Mouse (Mus musculus) MEL (cell line): ENCODE data around the gene Lhfpl2. TPM values are rescaled to one million over a fixed set of nuclear protein-coding genes. Genes with fewer than 3 reads are reported as not detected.
"Not testable (repeated sequence)": the region's sequence is repeated elsewhere in the genome, so short reads cannot be mapped to it uniquely, and the experiment has no call there.

Experiments
- DNase-seq: peaks from one replicate; pipeline ENCODE4 v3.0.0; 2011; ENCODE audit warnings: low read depth, low spot score
- H3K27ac ChIP-seq: 2 replicates; pipeline ENCODE4 v1.5.1; 2012; ENCODE audit warnings: low read depth, mild to moderate bottlenecking, control low read depth, low read length, moderate library complexity; ENCODE audit not compliant: control insufficient read depth
- H3K27me3 ChIP-seq, 2 experiments: fragments of 150-350 bp in 1 of 2; sonication (generic) in 1 of 2; 2 replicates each; pipeline ENCODE4 v1.6.1; 2012; ENCODE audit warnings: low read length in 2 of 2, mild to moderate bottlenecking in 2 of 2, improper control_type of control experiment in 1 of 2, moderate library complexity in 1 of 2; ENCODE audit not compliant: insufficient read depth in 2 of 2, control insufficient read depth in 1 of 2
- H3K36me3 ChIP-seq, 2 experiments: 2 replicates each; pipeline ENCODE4 v1.6.1; 2012 to 2014; ENCODE audit warnings: low read length in 2 of 2, improper control_type of control experiment in 1 of 2, inconsistent platforms in 1 of 2, mild to moderate bottlenecking in 1 of 2; ENCODE audit not compliant: insufficient read depth in 2 of 2, control insufficient read depth in 1 of 2
- H3K4me1 ChIP-seq, 2 experiments: fragments of 150-350 bp in 1 of 2; sonication (generic) in 1 of 2; 2 replicates each; pipeline ENCODE4 v1.6.1; 2012; ENCODE audit warnings: low read length in 2 of 2, improper control_type of control experiment in 1 of 2, mild to moderate bottlenecking in 1 of 2; ENCODE audit not compliant: insufficient read depth in 2 of 2, control insufficient read depth in 1 of 2
- H3K4me3 ChIP-seq, 2 experiments: fragments of 150-350 bp in 1 of 2; sonication (generic) in 1 of 2; 2 replicates each; pipeline ENCODE4 v1.5.1; 2012; ENCODE audit warnings: low read depth in 2 of 2, low read length in 2 of 2, mild to moderate bottlenecking in 2 of 2, moderate library complexity in 2 of 2, control low read depth in 1 of 2, improper control_type of control experiment in 1 of 2; ENCODE audit not compliant: control insufficient read depth in 1 of 2, insufficient read depth in 1 of 2
- H3K79me2 ChIP-seq: 2 replicates; pipeline ENCODE4 v1.6.1; 2012; ENCODE audit warnings: mild to moderate bottlenecking, low read length, moderate library complexity; ENCODE audit not compliant: control insufficient read depth, poor library complexity, insufficient read depth
- H3K9ac ChIP-seq: 2 replicates; pipeline ENCODE4 v1.6.1; 2012; ENCODE audit warnings: low read depth, mild to moderate bottlenecking, control low read depth, low read length, moderate library complexity; ENCODE audit not compliant: control insufficient read depth, poor library complexity, severe bottlenecking
- H3K9me3 ChIP-seq: fragments of 150-350 bp; sonication (generic); replicated peaks from 2 replicates; pipeline ENCODE4 v1.6.1; 2012; ENCODE audit warnings: mild to moderate bottlenecking, low read length, improper control_type of control experiment, moderate library complexity; ENCODE audit not compliant: insufficient read depth
- CHD1 ChIP-seq: IDR thresholded peaks from 2 replicates; pipeline ENCODE4 v1.6.1; 2012; ENCODE audit warnings: low read depth, mild to moderate bottlenecking, inconsistent platforms, low read length, improper control_type of control experiment
- CHD2 ChIP-seq: IDR thresholded peaks from 2 replicates; pipeline ENCODE4 v1.6.1; 2011; ENCODE audit warnings: low read length, improper control_type of control experiment
- EP300 ChIP-seq, 2 experiments: IDR thresholded peaks; 2 replicates each; pipeline ENCODE4 v1.6.1; 2011; ENCODE audit warnings: improper control_type of control experiment in 2 of 2, low read length in 2 of 2, low read depth in 1 of 2, mild to moderate bottlenecking in 1 of 2
- GABPA ChIP-seq: IDR thresholded peaks from 2 replicates; pipeline ENCODE4 v1.6.1; 2012; ENCODE audit warnings: low read depth, mild to moderate bottlenecking, inconsistent platforms, low read length, improper control_type of control experiment, moderate library complexity
- GATA1 ChIP-seq: IDR thresholded peaks from 2 replicates; pipeline ENCODE4 v1.6.1; 2011; ENCODE audit warnings: low read depth, low read length, improper control_type of control experiment
- KAT2A ChIP-seq: conservative IDR thresholded peaks from 2 replicates; pipeline ENCODE4 v1.6.1; 2012; ENCODE audit warnings: low read depth, low read length, improper control_type of control experiment, inconsistent platforms
- MAFK ChIP-seq: IDR thresholded peaks from 2 replicates; pipeline ENCODE4 v1.6.1; 2011; ENCODE audit warnings: low read depth, mild to moderate bottlenecking, low read length, improper control_type of control experiment, borderline replicate concordance
- MAX ChIP-seq: IDR thresholded peaks from 2 replicates; pipeline ENCODE4 v1.6.1; 2011; ENCODE audit warnings: low read length, improper control_type of control experiment
- MAZ ChIP-seq: IDR thresholded peaks from 2 replicates; pipeline ENCODE4 v1.6.1; 2012; ENCODE audit warnings: low read depth, mild to moderate bottlenecking, inconsistent platforms, low read length, improper control_type of control experiment
- MEF2A ChIP-seq: IDR thresholded peaks from 2 replicates; pipeline ENCODE4 v1.6.1; 2014; ENCODE audit warnings: low read depth, mild to moderate bottlenecking, inconsistent platforms, low read length, improper control_type of control experiment; ENCODE audit not compliant: poor library complexity, insufficient replicate concordance, severe bottlenecking; ENCODE audit errors: extremely low read depth
- MYB ChIP-seq: IDR thresholded peaks from 2 replicates; pipeline ENCODE4 v1.6.1; 2011; ENCODE audit warnings: mild to moderate bottlenecking, low read depth, low read length, improper control_type of control experiment
- NRF1 ChIP-seq: IDR thresholded peaks from 2 replicates; pipeline ENCODE4 v1.6.1; 2014; ENCODE audit warnings: low read depth, mild to moderate bottlenecking, inconsistent platforms, low read length, improper control_type of control experiment, moderate library complexity; ENCODE audit not compliant: poor library complexity, insufficient read depth, severe bottlenecking
- POLR2A ChIP-seq, 2 experiments: IDR thresholded peaks; 2 replicates each; pipeline ENCODE4 v1.6.1; 2011 to 2012; ENCODE audit warnings: low read length in 2 of 2, mild to moderate bottlenecking in 2 of 2, control low read depth in 1 of 2, improper control_type of control experiment in 1 of 2, low read depth in 1 of 2, moderate library complexity in 1 of 2; ENCODE audit not compliant: control insufficient read depth in 1 of 2, insufficient read depth in 1 of 2, poor library complexity in 1 of 2
- RCOR1 ChIP-seq: IDR thresholded peaks from 2 replicates; pipeline ENCODE4 v1.6.1; 2012; ENCODE audit warnings: low read depth, mild to moderate bottlenecking, inconsistent platforms, low read length, improper control_type of control experiment
- SMC3 ChIP-seq: IDR thresholded peaks from 2 replicates; pipeline ENCODE4 v1.6.1; 2011; ENCODE audit warnings: low read depth, low read length, improper control_type of control experiment
- TBP ChIP-seq: IDR thresholded peaks from 2 replicates; pipeline ENCODE4 v1.8.0; 2011; ENCODE audit warnings: low read depth, low read length, improper control_type of control experiment
- USF1 ChIP-seq: IDR thresholded peaks from 2 replicates; pipeline ENCODE4 v1.6.1; 2014; ENCODE audit warnings: low read depth, mild to moderate bottlenecking, inconsistent platforms, low read length, improper control_type of control experiment, moderate library complexity
- ZKSCAN1 ChIP-seq: IDR thresholded peaks from 2 replicates; pipeline ENCODE4 v1.6.1; 2012; ENCODE audit warnings: low read depth, mild to moderate bottlenecking, inconsistent platforms, low read length, improper control_type of control experiment, moderate library complexity
- ZMIZ1 ChIP-seq: IDR thresholded peaks from 2 replicates; pipeline ENCODE4 v1.6.1; 2012; ENCODE audit warnings: low read depth, mild to moderate bottlenecking, inconsistent platforms, low read length, improper control_type of control experiment, moderate library complexity
- polyA plus RNA-seq, 2 experiments: library from polyadenylated mRNA; stranded (reverse) in 1 of 2; unstranded in 1 of 2; fragments of >175 nt in 1 of 2; fragments of >200 nt in 1 of 2; gene quantifications; 2 replicates each; pipeline versions ENCODE4 v1.2.1 to v1.2.4; 2012; ENCODE audit warnings: low replicate concordance in 2 of 2, low read depth in 1 of 2; ENCODE audit not compliant: insufficient read length in 2 of 2, insufficient read depth in 1 of 2, missing spikeins in 1 of 2
- total RNA-seq: library from RNA; depleted of rRNA; stranded (reverse); fragments of 300-350 nt; gene quantifications from 2 replicates; pipeline ENCODE4 v1.2.3, GENCODE M21; 2012

The Lhfpl2 gene
- total and polyA plus RNA-seq, 3 experiments = 24.5 to 30.2 TPM; not detected in 1

DNA sequence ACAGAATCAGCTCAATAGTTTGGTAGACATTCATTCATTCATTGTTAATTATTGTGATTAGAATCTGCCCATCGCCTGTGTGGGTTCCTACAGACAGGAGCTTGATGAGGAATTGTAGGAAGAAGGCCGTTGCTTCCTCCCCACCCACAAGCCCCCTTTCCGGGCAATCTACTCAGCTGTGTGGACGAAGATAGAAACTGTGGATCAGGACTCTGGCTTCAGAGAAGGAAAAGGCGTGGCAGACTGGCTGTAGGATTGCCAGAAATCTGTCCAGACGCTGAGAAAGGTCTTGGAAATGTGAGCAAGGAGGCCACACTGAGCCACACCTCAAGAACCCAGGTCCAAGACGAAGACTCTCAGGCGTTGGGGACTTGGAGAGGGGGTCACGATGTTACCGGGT lies 43.6 kb upstream of the Lhfpl2 start:
- H3K27ac ChIP-seq = no peak overlapping the region
- no peaks in the 10 kb centered on the region for H3K9me3 ChIP-seq
- DNase-seq = no peak
- H3K9ac ChIP-seq = no peak overlapping the region
- H3K4me3 ChIP-seq = no peak overlapping the region
- H3K4me1 ChIP-seq = no peaks in the 10 kb centered on the region
- no peak for TF ChIP-seq MEF2A
- no peak for TF ChIP-seq EP300 (IDR thresholded peaks at IDR 0.05; ENCODE audit: low read depth in 1 of 2, low read length in 2 of 2)
- TF ChIP-seq CHD2 = no peak
- TF ChIP-seq MYB = no peak
- no peak for TF ChIP-seq USF1
- no peak for TF ChIP-seq RCOR1
- no peak for TF ChIP-seq ZMIZ1
- no peak for TF ChIP-seq NRF1
- TF ChIP-seq SMC3 = no peak
- TF ChIP-seq POLR2A (IDR thresholded peaks at IDR 0.05; ENCODE audit: control insufficient read depth in 1 of 2, insufficient read depth in 1 of 2, low read depth in 1 of 2, low read length in 2 of 2, poor library complexity in 1 of 2) = no peak
- TF ChIP-seq MAX = no peak
- no peak for TF ChIP-seq GATA1
- TF ChIP-seq CHD1 = no peak
- no peak for TF ChIP-seq GABPA
- no peak for TF ChIP-seq MAFK
- no peak for TF ChIP-seq MAZ
- TF ChIP-seq, all 39 proteins: peak for 0
- Histone ChIP-seq H3K79me2 (no peaks in the 10 kb centered on the region), H3K36me3 (no peaks in the 10 kb centered on the region), H3K27me3 (no peaks in the 10 kb centered on the region)

DNA sequence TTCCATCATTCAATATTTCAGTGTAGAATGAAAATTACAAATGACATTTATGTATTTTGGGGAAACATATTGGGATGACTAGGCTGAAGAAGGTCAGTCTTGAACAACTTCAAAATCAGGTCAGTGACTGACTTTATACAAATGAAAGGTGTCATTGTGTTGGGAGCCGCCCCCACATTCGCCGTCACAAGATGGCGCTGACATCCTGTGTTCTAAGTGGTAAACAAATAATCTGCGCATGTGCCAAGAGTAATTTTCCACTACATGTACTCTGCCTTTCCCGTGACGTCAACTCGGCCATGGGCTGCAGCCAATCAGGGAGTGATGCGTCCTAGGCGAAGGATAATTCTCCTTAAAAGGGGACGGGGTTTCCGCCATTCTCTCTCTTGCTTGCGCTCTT lies 33.0 kb upstream of the Lhfpl2 start:
- H3K9me3 ChIP-seq, H3K4me3 ChIP-seq, DNase-seq, H3K27ac ChIP-seq, H3K79me2 ChIP-seq, H3K4me1 ChIP-seq, H3K27me3 ChIP-seq, H3K36me3 ChIP-seq, H3K9ac ChIP-seq: not testable (repeated sequence)

DNA sequence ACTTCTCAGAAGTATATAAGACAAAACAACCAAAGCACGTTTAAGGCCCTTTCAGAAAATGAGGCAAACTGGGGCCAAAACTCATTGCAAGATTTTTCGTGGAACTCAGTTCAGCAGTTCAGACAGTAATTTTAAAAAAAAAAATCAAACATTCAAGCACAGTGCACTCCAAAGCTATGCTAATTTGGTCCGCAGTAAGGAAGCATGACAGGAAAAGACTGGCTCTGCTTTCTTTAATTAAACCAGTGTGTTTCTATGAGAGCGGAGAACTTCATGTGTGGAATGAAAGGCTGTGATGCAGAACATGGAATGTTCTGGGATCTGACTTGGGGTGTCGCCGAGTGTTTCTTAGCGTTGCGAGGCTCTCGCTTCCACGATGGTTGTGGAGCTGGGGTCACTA lies 28.4 kb upstream of the Lhfpl2 start:
- no peak for DNase-seq
- Histone ChIP-seq H3K27me3 (no peaks in the 10 kb centered on the region), H3K9ac (no peak overlapping the region), H3K4me1 (no peaks in the 10 kb centered on the region), H3K79me2 (no peaks in the 10 kb centered on the region), H3K9me3 (no peaks in the 10 kb centered on the region), H3K36me3 (no peaks in the 10 kb centered on the region), H3K27ac (no peak overlapping the region), H3K4me3 (no peak overlapping the region)
- no peak for TF ChIP-seq KAT2A
- no peak for TF ChIP-seq ZKSCAN1
- TF ChIP-seq CHD1 = no peak
- TF ChIP-seq MEF2A = no peak
- TF ChIP-seq CHD2 = no peak
- no peak for TF ChIP-seq TBP
- no peak for TF ChIP-seq POLR2A (IDR thresholded peaks at IDR 0.05; ENCODE audit: control insufficient read depth in 1 of 2, insufficient read depth in 1 of 2, low read depth in 1 of 2, low read length in 2 of 2, poor library complexity in 1 of 2)
- TF ChIP-seq RCOR1 = no peak
